Mouse (Mus musculus) layer of hippocampus, adult 11-12 months (tissue): ENCODE measurements around the gene Olfr1094.

Source experiments
- DNase-seq: peaks from one replicate; pipeline ENCODE4 v3.0.0; 2022; ENCODE audit warnings: low spot score

Gene Olfr1094

GRCm38 (mm10) chr2:86824363-86824762, at the start of gene Olfr1094:
TSS of gene Olfr1094 (plus strand) at chr2:86824663.
- no peak for DNase-seq

DNA sequence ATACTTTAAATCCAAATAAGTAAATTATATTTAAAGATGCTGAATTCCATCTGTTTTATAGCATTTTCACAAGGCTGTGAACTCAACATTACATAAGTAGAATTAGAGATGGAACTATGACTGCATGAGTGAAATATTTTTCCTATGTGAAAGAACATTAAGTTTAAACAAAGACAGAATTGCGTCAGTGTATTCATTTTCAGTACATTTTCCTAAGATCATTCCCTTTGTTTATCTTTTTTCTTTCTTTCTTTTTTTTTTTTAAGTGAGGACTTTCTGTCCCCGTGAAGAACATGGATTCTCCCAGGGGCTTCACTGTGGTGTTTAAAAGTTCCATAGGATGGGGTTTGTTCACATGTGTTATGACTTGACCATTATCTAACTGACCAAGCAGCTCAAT, 42.3 kb upstream of the Olfr1094 start, which contains the start of gene Olfr1093:
Olfr1093 (plus strand) TSS at position 301 of the 400 bp plus-strand sequence.
- DNase-seq = no peak

- no peak for DNase-seq
These were observed 14.5 kb upstream of the Olfr1094 start, which contains the start of gene Olfr141 for GRCm38 (mm10) chr2:86809918-86810317. TSS of gene Olfr141 (minus strand) at chr2:86810018.

DNA sequence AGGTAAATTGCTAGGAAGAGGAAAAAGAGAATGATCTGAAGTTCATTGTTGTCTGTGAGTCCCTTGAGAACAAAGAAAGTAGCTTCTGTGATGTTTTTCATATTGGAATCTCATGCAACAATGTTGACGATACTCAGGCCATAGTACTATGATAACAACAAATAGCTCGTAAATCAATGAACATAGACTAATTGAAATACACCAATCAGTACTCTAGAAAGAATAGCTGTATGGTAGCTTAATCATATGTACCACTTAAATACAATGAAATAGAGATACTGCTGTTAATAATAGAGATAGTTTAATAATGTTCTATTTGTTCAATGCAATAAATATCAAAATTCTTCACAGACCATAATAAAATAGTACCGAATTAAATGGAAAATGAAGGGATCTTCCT, 27.1 kb downstream of the Olfr1094 start, which contains the start of gene Olfr1095:
Olfr1095 (minus strand) TSS at position 101 of the 400 bp plus-strand sequence.
- no peak for DNase-seq

- DNase-seq = no peak
These were observed 50.2 kb downstream of the Olfr1094 start, which contains the start of gene Gm13723 for GRCm38 (mm10) chr2:86874702-86875101. TSS of gene Gm13723 (minus strand) at chr2:86874802.
